ENCODE assay signal across 21 mouse cellular contexts in the genomic region with DNA sequence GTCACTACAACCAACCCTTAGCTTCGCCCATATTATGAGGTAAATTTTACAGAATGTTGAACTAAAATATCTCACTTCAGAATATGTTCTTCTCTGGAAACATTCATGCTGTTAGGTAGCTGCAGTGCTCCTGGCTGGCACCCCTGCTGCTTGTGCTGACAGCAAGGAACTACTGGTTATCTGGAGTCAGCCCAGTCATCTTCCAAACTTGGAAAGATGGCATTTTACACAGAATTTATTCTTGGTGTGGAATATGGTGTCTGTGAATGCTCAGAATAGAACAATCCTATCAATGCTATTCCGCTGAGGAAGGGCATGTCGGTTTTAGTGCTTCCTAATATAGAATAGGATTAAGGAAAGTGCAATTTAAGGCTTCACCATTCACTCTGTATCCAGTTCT.
DNase-seq lines count a peak whose midpoint lies in the region; ATAC-seq lines count a peak whose summit lies in the region.
"Had no signal": no experiment of that assay in that cellular context is flagged by ENCODE, and none has a peak within 500 bp of the region (broad histone marks: within the 10 kb centered on the region; RNA-seq: fewer than 3 reads in every experiment).

No protein-coding gene starts in this region.

- H3K4me1 ChIP-seq in heart, embryonic 11.5 days (ENCODE audit: control insufficient read depth, insufficient read depth, low read length), result no peaks in the 10 kb centered on the region
- H3K4me1 ChIP-seq: hindbrain, embryonic 10.5 days; kidney, embryonic 15.5 days; liver, embryonic 12.5 days; midbrain, embryonic 10.5 days had no signal

- no peak overlapping the region for H3K9ac ChIP-seq in heart, embryonic 11.5 days (ENCODE audit: low read depth, low read length)
- H3K9ac ChIP-seq: kidney, embryonic 15.5 days; liver, embryonic 12.5 days had no signal

- H3K4me2 ChIP-seq in heart, embryonic 11.5 days, result no peak overlapping the region
- H3K4me2 ChIP-seq: kidney, embryonic 15.5 days; liver, embryonic 12.5 days had no signal

- no peak overlapping the region for H3K4me3 ChIP-seq in heart, embryonic 11.5 days (ENCODE audit: low read depth, low read length)
- H3K4me3 ChIP-seq: hindbrain, embryonic 10.5 days; kidney, embryonic 15.5 days; liver, embryonic 12.5 days; midbrain, embryonic 10.5 days had no signal

- no peak for DNase-seq in heart, adult 9 months (ENCODE audit: low spot score in 2 of 2)
- DNase-seq in brain, adult 2 months (ENCODE audit: low read depth, low spot score), result peak; percentile 78
- DNase-seq in frontal cortex, postnatal 36 days (ENCODE audit: low spot score in 2 of 2), result peak; percentile 9 to 51
- peak; percentile 50 to 63 for DNase-seq in right cerebral cortex, postnatal 10 days (ENCODE audit: low spot score in 2 of 2)
- no peak for DNase-seq in layer of hippocampus, postnatal 10 days (ENCODE audit: low spot score in 2 of 2)
- no peak for DNase-seq in liver
- DNase-seq in cerebellum, adult 8-10 months, result no peak
- DNase-seq: adrenal gland, postnatal 14 days; cerebellum, adult 11-12 months; cerebellum, postnatal 36 days; lung, adult 2 months; lung, postnatal 36 days had no signal

- H3K27ac ChIP-seq in heart, embryonic 11.5 days (ENCODE audit: low read depth, low read length), result peak overlapping the region; percentile 54; the same call in 1 of the 2 replicates
- H3K27ac ChIP-seq: hindbrain, embryonic 10.5 days; hindbrain, postnatal 0 days; kidney, embryonic 15.5 days; liver, embryonic 12.5 days; midbrain, embryonic 10.5 days; stomach, postnatal 0 days had no signal

- H3K27me3 ChIP-seq in heart, embryonic 11.5 days (ENCODE audit: control insufficient read depth, insufficient read depth, low read length), result no peaks in the 10 kb centered on the region
- H3K27me3 ChIP-seq: CH12.LX; kidney, embryonic 15.5 days; liver, embryonic 12.5 days had no signal

- H3K9me3 ChIP-seq in heart, embryonic 11.5 days (replicated peaks; ENCODE audit: control insufficient read depth, low read length), result no peaks in the 10 kb centered on the region
- H3K9me3 ChIP-seq: hindbrain, embryonic 10.5 days; kidney, embryonic 15.5 days; liver, embryonic 12.5 days; midbrain, embryonic 10.5 days had no signal

- 0 out of 2 replicates have a peak, but pooled peaks have one; percentile 46 for ATAC-seq in heart, embryonic 11.5 days (replicated peaks; ENCODE audit: insufficient number of reproducible peaks, low FRiP score, low TSS enrichment)
- ATAC-seq: hindbrain, postnatal 0 days; intestine, postnatal 0 days; liver, embryonic 12.5 days had no signal

- 35% methylated on average over 3 of the region's 3 CpGs for WGBS in heart, embryonic 11.5 days (ENCODE audit: insufficient replicate concordance)

- H3K36me3 ChIP-seq in heart, embryonic 11.5 days (ENCODE audit: control insufficient read depth, insufficient read depth, low read length), result no peaks in the 10 kb centered on the region
- H3K36me3 ChIP-seq: hindbrain, embryonic 10.5 days; kidney, embryonic 15.5 days; liver, embryonic 12.5 days; midbrain, embryonic 10.5 days had no signal

Comparison
In these comparisons a context has a peak if more than half of its experiments do, and no peak if none do; other contexts are left out.
1. DNase-seq: peak in brain, adult 2 months (single experiment), frontal cortex, postnatal 36 days (2 of 2) and right cerebral cortex, postnatal 10 days (2 of 2); none in heart, adult 9 months (0 of 2), layer of hippocampus, postnatal 10 days (0 of 2), liver (single experiment) and cerebellum, adult 8-10 months (single experiment).